Mouse (Mus musculus): ENCODE results near the gene Ndrg3.

- TF ChIP-seq CTCF (IDR thresholded peaks at IDR 0.05; ENCODE audit: low read depth, low read length) (0 out of 2 replicates have a peak, but pooled peaks have one; percentile 20), GATA1 (IDR thresholded peaks at IDR 0.05; ENCODE audit: borderline replicate concordance, low read length) (no peak), POLR2AphosphoS5 (IDR thresholded peaks at IDR 0.05; ENCODE audit: insufficient replicate concordance, low read depth, low read length) (no peak), TAL1 (conservative IDR thresholded peaks at IDR 0.05; ENCODE audit: low read depth, low read length) (no peak)
These were observed at the start of gene Ndrg3 for GRCm38 (mm10) chr2:156991470-156992319.

All from G1E (cell line).